8 mouse cellular contexts compared by ENCODE assay signal in genomic region chr3:55447486-55448460, GRCm38 (mm10). TPM values are rescaled to one million over a fixed set of nuclear protein-coding genes. Genes with fewer than 3 reads are reported as not detected.
DNase-seq lines count a peak whose midpoint lies in the region.

No protein-coding gene starts in this region.

- intact Hi-C loops in heart, postnatal 36 days (cut with DNase I) = no loop called here

- DNase-seq in adrenal gland, adult (ENCODE audit: inconsistent age in 2 of 2, low spot score in 1 of 2) = peak; percentile 47 to 83
- DNase-seq in adrenal gland, postnatal 4 days (ENCODE audit: low spot score in 2 of 2) = no peak
- DNase-seq in ovary, adult 18-20 months (ENCODE audit: low spot score) = peak; percentile 72
- no peak for DNase-seq in ovary, postnatal 10 days (ENCODE audit: low spot score)
- DNase-seq in heart, postnatal 36 days = peak; percentile 34
- DNase-seq in lung, postnatal 36 days = peak; percentile 7
- DNase-seq in thymus, postnatal 25 days = no peak
- DNase-seq in urinary bladder, postnatal 25 days (ENCODE audit: low spot score) = no peak

RNA-seq across cellular contexts. Expression of gene Gm21954, which starts 24.2 kb away (rescaled TPM):
- not detected for total RNA-seq in adrenal gland, postnatal 4 days (2021)
- total RNA-seq in heart, postnatal 36 days (2021) = not detected

Comparison
In these comparisons a context has a peak if more than half of its experiments do, and no peak if none do; other contexts are left out.
1. DNase-seq: peak in adrenal gland, adult (2 of 2), ovary, adult 18-20 months (single experiment), heart, postnatal 36 days (2 of 2) and lung, postnatal 36 days (single experiment); none in adrenal gland, postnatal 4 days (0 of 2), ovary, postnatal 10 days (single experiment), thymus, postnatal 25 days (single experiment) and urinary bladder, postnatal 25 days (single experiment).